ENCODE assay signal across 13 mouse cellular contexts in the genomic region with DNA sequence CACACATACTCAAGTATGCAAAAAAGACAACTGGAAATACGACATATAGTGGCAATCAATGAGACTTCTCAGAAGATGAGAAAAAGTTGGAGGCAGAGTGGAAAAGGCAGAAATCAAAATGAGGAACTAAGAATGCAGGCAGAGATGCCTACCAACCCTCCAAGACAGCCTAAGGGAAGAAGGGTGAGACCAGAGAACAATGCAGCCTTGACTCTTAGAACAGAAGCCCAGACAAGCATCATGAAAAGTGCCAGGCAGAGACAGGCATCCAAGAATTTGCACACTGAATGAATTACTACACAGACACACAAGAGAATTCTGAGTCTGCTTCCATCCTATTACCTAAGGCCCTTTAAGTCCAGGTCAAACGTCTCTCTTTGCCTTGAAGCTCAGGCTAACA. TPM values are rescaled to one million over a fixed set of nuclear protein-coding genes. Genes with fewer than 3 reads are reported as not detected.
DNase-seq lines count a peak whose midpoint lies in the region; ATAC-seq and TF ChIP-seq lines count a peak whose summit lies in the region.
"Had no signal": no experiment of that assay in that cellular context is flagged by ENCODE, and none has a peak within 500 bp of the region (broad histone marks: within the 10 kb centered on the region; RNA-seq: fewer than 3 reads in every experiment).

No protein-coding gene starts in this region.

- WGBS in kidney, embryonic 15.5 days = 62% methylated on average over 2 of the region's 2 CpGs
- 45% methylated on average over 2 of the region's 2 CpGs for whole genome bisulfite sequencing in forebrain, embryonic 16.5 days
- 51% methylated on average over 2 of the region's 2 CpGs for WGBS in midbrain, embryonic 14.5 days
- WGBS in heart, embryonic 11.5 days (ENCODE audit: insufficient replicate concordance) = 53% methylated on average over 2 of the region's 2 CpGs

- no peak for DNase-seq in kidney, adult 11 months
- peak; percentile 50 for DNase-seq in MEL (ENCODE audit: low read depth, low spot score)
- no peak for DNase-seq in midbrain, embryonic 14.5 days
- no peak for DNase-seq in cerebellum, postnatal 36 days
- DNase-seq in lung, adult 18-20 months = no peak
- DNase-seq: cerebellum, postnatal 10 days; gastrocnemius, postnatal 36 days; thymus, postnatal 25 days had no signal

- H3K79me2 ChIP-seq in MEL (ENCODE audit: control insufficient read depth, insufficient read depth, low read length, poor library complexity) = peaks cover 29% of the 10 kb centered on the region

- H3K36me3 ChIP-seq in kidney, embryonic 15.5 days = no peaks in the 10 kb centered on the region
- peaks cover 0 to 5% of the 10 kb centered on the region in 2 experiments; a peak in 2 of 4 replicates for H3K36me3 ChIP-seq in MEL (ENCODE audit: control insufficient read depth in 1 of 2, insufficient read depth in 2 of 2, low read length in 2 of 2)
- H3K36me3 ChIP-seq in forebrain, embryonic 16.5 days (ENCODE audit: control insufficient read depth, insufficient read depth) = no peaks in the 10 kb centered on the region
- H3K36me3 ChIP-seq in midbrain, embryonic 14.5 days (ENCODE audit: control insufficient read depth, insufficient read depth, low read length) = no peaks in the 10 kb centered on the region
- H3K36me3 ChIP-seq in heart, embryonic 11.5 days (ENCODE audit: control insufficient read depth, insufficient read depth, low read length) = no peaks in the 10 kb centered on the region
- H3K36me3 ChIP-seq: liver, embryonic 15.5 days had no signal

- no peak for TF ChIP-seq POLR2A in MEL (IDR thresholded peaks at IDR 0.05; ENCODE audit: control insufficient read depth in 1 of 2, insufficient read depth in 1 of 2, low read depth in 1 of 2, low read length in 2 of 2, poor library complexity in 1 of 2)

- no peak for ATAC-seq in kidney, embryonic 15.5 days (replicated peaks; ENCODE audit: low FRiP score)
- no peak for ATAC-seq in forebrain, embryonic 16.5 days
- no peak for ATAC-seq in midbrain, embryonic 14.5 days (ENCODE audit: low FRiP score, low TSS enrichment)
- ATAC-seq in heart, embryonic 11.5 days (replicated peaks; ENCODE audit: insufficient number of reproducible peaks, low FRiP score, low TSS enrichment) = no peak

- H3K9me3 ChIP-seq in kidney, embryonic 15.5 days (replicated peaks) = no peaks in the 10 kb centered on the region
- no peaks in the 10 kb centered on the region for H3K9me3 ChIP-seq in MEL (replicated peaks; ENCODE audit: insufficient read depth, low read length)
- no peaks in the 10 kb centered on the region for H3K9me3 ChIP-seq in forebrain, embryonic 16.5 days (ENCODE audit: control insufficient read depth, low read length)
- no peaks in the 10 kb centered on the region for H3K9me3 ChIP-seq in midbrain, embryonic 14.5 days (ENCODE audit: control insufficient read depth, low read length)
- no peaks in the 10 kb centered on the region for H3K9me3 ChIP-seq in heart, embryonic 11.5 days (replicated peaks; ENCODE audit: control insufficient read depth, low read length)
- H3K9me3 ChIP-seq: liver, embryonic 15.5 days had no signal

- no peak for TF ChIP-seq CTCF in MEL (IDR thresholded peaks at IDR 0.05 in 2 of 3, conservative IDR thresholded peaks at IDR 0.05 in 1 of 3; ENCODE audit: control insufficient read depth in 1 of 3, insufficient read depth in 1 of 3, low read depth in 2 of 3, low read length in 3 of 3, poor library complexity in 1 of 3, severe bottlenecking in 1 of 3)

- peaks cover 47% of the 10 kb centered on the region for H3K4me1 ChIP-seq in kidney, embryonic 15.5 days
- 0 out of 4 replicates have a peak, but pooled peaks cover 0 to 5% of the 10 kb centered on the region in 2 experiments for H3K4me1 ChIP-seq in MEL (ENCODE audit: control insufficient read depth in 1 of 2, insufficient read depth in 2 of 2, low read length in 2 of 2)
- peaks cover 21% of the 10 kb centered on the region for H3K4me1 ChIP-seq in forebrain, embryonic 16.5 days (replicated peaks; ENCODE audit: control insufficient read depth, insufficient read depth, low read length)
- peaks cover 24% of the 10 kb centered on the region for H3K4me1 ChIP-seq in midbrain, embryonic 14.5 days (ENCODE audit: control insufficient read depth, insufficient read depth, low read length)
- peaks cover 12% of the 10 kb centered on the region for H3K4me1 ChIP-seq in heart, embryonic 11.5 days (ENCODE audit: control insufficient read depth, insufficient read depth, low read length)

- H3K27me3 ChIP-seq in kidney, embryonic 15.5 days = no peaks in the 10 kb centered on the region
- no peaks in the 10 kb centered on the region for H3K27me3 ChIP-seq in MEL (ENCODE audit: control insufficient read depth in 1 of 2, insufficient read depth in 2 of 2, low read length in 2 of 2)
- no peaks in the 10 kb centered on the region for H3K27me3 ChIP-seq in forebrain, embryonic 16.5 days (replicated peaks; ENCODE audit: control insufficient read depth, insufficient read depth, low read length)
- H3K27me3 ChIP-seq in midbrain, embryonic 14.5 days (ENCODE audit: control insufficient read depth, insufficient read depth, low read length) = no peaks in the 10 kb centered on the region
- H3K27me3 ChIP-seq in heart, embryonic 11.5 days (ENCODE audit: control insufficient read depth, insufficient read depth, low read length) = no peaks in the 10 kb centered on the region

- H3K4me3 ChIP-seq in kidney, embryonic 15.5 days (replicated peaks) = no peak overlapping the region
- no peak overlapping the region for H3K4me3 ChIP-seq in MEL (ENCODE audit: control insufficient read depth in 1 of 2, insufficient read depth in 1 of 2, low read depth in 2 of 2, low read length in 2 of 2)
- H3K4me3 ChIP-seq in forebrain, embryonic 16.5 days (replicated peaks; ENCODE audit: low read length) = no peak overlapping the region
- peak overlapping the region; percentile 85; the same call in 1 of the 2 replicates for H3K4me3 ChIP-seq in midbrain, embryonic 14.5 days (replicated peaks; ENCODE audit: low read depth, low read length)
- no peak overlapping the region for H3K4me3 ChIP-seq in heart, embryonic 11.5 days (ENCODE audit: low read depth, low read length)
- H3K4me3 ChIP-seq: liver, embryonic 15.5 days had no signal

- H3K9ac ChIP-seq in kidney, embryonic 15.5 days = no peak overlapping the region
- no peak overlapping the region for H3K9ac ChIP-seq in MEL (ENCODE audit: control insufficient read depth, low read depth, low read length, poor library complexity, severe bottlenecking)
- no peak overlapping the region for H3K9ac ChIP-seq in forebrain, embryonic 16.5 days (replicated peaks; ENCODE audit: low read depth, low read length)
- H3K9ac ChIP-seq in midbrain, embryonic 14.5 days (replicated peaks; ENCODE audit: low read length) = peak overlapping the region; percentile 30; the same call in 1 of the 2 replicates
- no peak overlapping the region for H3K9ac ChIP-seq in heart, embryonic 11.5 days (ENCODE audit: low read depth, low read length)
- H3K9ac ChIP-seq: liver, embryonic 15.5 days had no signal

- no peak for TF ChIP-seq RAD21 in MEL (IDR thresholded peaks at IDR 0.05; ENCODE audit: low read depth, low read length)

- no peak overlapping the region for H3K27ac ChIP-seq in kidney, embryonic 15.5 days
- H3K27ac ChIP-seq in MEL (ENCODE audit: control insufficient read depth, low read depth, low read length) = no peak overlapping the region
- H3K27ac ChIP-seq in forebrain, embryonic 16.5 days (ENCODE audit: low read length) = no peak overlapping the region
- H3K27ac ChIP-seq in midbrain, embryonic 14.5 days (replicated peaks; ENCODE audit: low read depth, low read length) = no peak overlapping the region
- H3K27ac ChIP-seq in heart, embryonic 11.5 days (ENCODE audit: low read depth, low read length) = no peak overlapping the region
- H3K27ac ChIP-seq: kidney, postnatal 0 days; liver, embryonic 15.5 days had no signal

- TF ChIP-seq EP300 in MEL (IDR thresholded peaks at IDR 0.05; ENCODE audit: low read depth in 1 of 2, low read length in 2 of 2) = no peak

- 0 out of 2 replicates have a peak overlapping the region, but pooled peaks have one; percentile 92 for H3K4me2 ChIP-seq in kidney, embryonic 15.5 days
- H3K4me2 ChIP-seq in forebrain, embryonic 16.5 days (ENCODE audit: low read length) = peak overlapping the region; percentile 91
- peak overlapping the region; percentile 79 for H3K4me2 ChIP-seq in midbrain, embryonic 14.5 days (ENCODE audit: low read length)
- H3K4me2 ChIP-seq in heart, embryonic 11.5 days = no peak overlapping the region

TF ChIP-seq in MEL, 35 proteins besides CTCF, POLR2A, EP300 and RAD21:
- TF ChIP-seq USF2 (IDR thresholded peaks at IDR 0.05; ENCODE audit: borderline replicate concordance in 1 of 2, insufficient read depth in 1 of 2, low read depth in 1 of 2, low read length in 2 of 2) = no peak
- TF ChIP-seq TAL1 (IDR thresholded peaks at IDR 0.05; ENCODE audit: low read length) = no peak
- no peak for TF ChIP-seq MAFK (IDR thresholded peaks at IDR 0.05; ENCODE audit: borderline replicate concordance, low read depth, low read length)
- no peak for TF ChIP-seq ETS1 (IDR thresholded peaks at IDR 0.05; ENCODE audit: low read depth, low read length)
- no peak for TF ChIP-seq KAT2A (conservative IDR thresholded peaks at IDR 0.05; ENCODE audit: low read depth, low read length)
- TF ChIP-seq JUND (IDR thresholded peaks at IDR 0.05; ENCODE audit: low read depth, low read length) = no peak
- no peak for TF ChIP-seq POLR2AphosphoS2 (IDR thresholded peaks at IDR 0.05; ENCODE audit: low read length)
TF ChIP-seq in MEL: peak in this region for 0.

RNA-seq across cellular contexts. Expression of a gene that starts 2.6 kb away (rescaled TPM):
- 15.3 and 16.1 TPM in 2 replicates for polyA plus RNA-seq in kidney, embryonic 15.5 days (2015; fragmentation: Nextera tagmentation; extraction: Ambion mirVana)
- 11.1 and 12.1 TPM in 2 replicates for total RNA-seq in MEL (2012; rRNA removed)
- 10 to 100 TPM in 1 of 2 experiments, not detected in 1; 11.5 TPM for polyA plus RNA-seq in MEL (2012; ENCODE audit: insufficient read depth in 1 of 2, insufficient read length in 2 of 2, low read depth in 1 of 2, low replicate concordance in 2 of 2, missing spikeins in 1 of 2)
- polyA plus RNA-seq in forebrain, embryonic 16.5 days (2015; fragmentation: Nextera tagmentation; extraction: Ambion mirVana) = 30.1 and 32.9 TPM in 2 replicates
- polyA plus RNA-seq in midbrain, embryonic 14.5 days (2014; fragmentation: Nextera tagmentation; extraction: Ambion mirVana) = 29.3 and 32.4 TPM in 2 replicates
- polyA plus RNA-seq in heart, embryonic 11.5 days (2014; fragmentation: Nextera tagmentation; extraction: Ambion mirVana) = 10.8 and 12.6 TPM in 2 replicates
